Comparison of ENCODE assay signal across 8 mouse cellular contexts in the genomic region with DNA sequence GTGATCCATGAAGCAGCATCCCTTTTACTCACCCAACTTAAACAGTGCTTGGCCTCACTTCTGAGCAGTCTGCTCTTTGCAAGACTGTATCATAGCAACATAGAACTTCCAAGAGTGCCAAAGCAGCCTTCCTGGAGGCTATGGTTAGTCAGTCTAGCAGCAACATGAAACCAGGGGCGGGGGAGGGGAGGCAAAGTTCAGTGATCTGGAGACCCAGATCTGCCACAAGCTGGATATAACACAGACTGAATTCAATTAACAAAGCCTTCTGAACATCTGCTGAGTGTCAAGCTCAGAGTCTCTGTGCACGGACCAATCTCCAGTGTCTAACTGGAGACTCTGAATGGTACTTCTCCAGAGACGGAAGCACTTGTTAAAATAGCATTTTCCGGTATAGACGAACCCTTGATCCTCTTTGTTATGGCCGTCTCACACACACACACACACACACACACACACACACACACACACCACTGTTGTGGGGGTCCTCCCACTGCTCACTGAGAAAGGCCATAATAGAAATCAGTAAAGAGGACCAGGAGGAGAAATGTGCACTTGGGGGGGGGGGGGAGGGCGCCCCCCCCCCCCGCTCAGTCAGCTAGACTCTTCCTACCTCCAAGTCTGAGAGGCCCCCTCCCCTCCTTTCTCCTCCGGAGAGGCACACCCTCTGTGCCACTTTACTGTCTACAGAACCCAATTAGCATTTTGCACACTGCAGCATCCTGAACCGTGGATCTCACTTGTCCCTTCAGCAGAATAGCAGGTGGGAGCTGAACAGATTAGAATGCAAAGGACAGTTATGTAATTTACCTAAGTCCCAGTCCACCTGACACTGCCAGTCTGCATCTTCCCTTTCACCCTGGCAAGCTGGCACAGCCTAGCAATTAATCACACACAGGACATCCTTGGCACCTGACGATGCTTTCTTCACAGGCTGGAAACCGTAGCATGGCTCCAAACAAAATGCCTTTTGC.
DNase-seq lines count a peak whose midpoint lies in the region; ATAC-seq lines count a peak whose summit lies in the region.

No protein-coding gene starts in this region.

- ATAC-seq in hindbrain, embryonic 15.5 days (ENCODE audit: low FRiP score, low read depth): peak; percentile 85
- ATAC-seq in midbrain, embryonic 14.5 days (ENCODE audit: low FRiP score, low TSS enrichment): peak; percentile 72

- H3K27ac ChIP-seq in hindbrain, embryonic 15.5 days (replicated peaks): peak overlapping the region; percentile 64
- peak overlapping the region; percentile 20; the same call in 1 of the 2 replicates for H3K27ac ChIP-seq in midbrain, embryonic 14.5 days (replicated peaks; ENCODE audit: low read depth, low read length)

- whole genome bisulfite sequencing in hindbrain, embryonic 15.5 days: 27% methylated on average over 11 of the region's 12 CpGs
- 23% methylated on average over 11 of the region's 12 CpGs for WGBS in midbrain, embryonic 14.5 days

- peaks cover 18% of the 10 kb centered on the region for H3K4me1 ChIP-seq in hindbrain, embryonic 15.5 days (replicated peaks)
- H3K4me1 ChIP-seq in midbrain, embryonic 14.5 days (ENCODE audit: control insufficient read depth, insufficient read depth, low read length): peaks cover 10% of the 10 kb centered on the region

- no peak overlapping the region for H3K4me3 ChIP-seq in hindbrain, embryonic 15.5 days
- no peak overlapping the region for H3K4me3 ChIP-seq in midbrain, embryonic 14.5 days (replicated peaks; ENCODE audit: low read depth, low read length)

- no peaks in the 10 kb centered on the region for H3K9me3 ChIP-seq in hindbrain, embryonic 15.5 days
- H3K9me3 ChIP-seq in midbrain, embryonic 14.5 days (ENCODE audit: control insufficient read depth, low read length): no peaks in the 10 kb centered on the region

- H3K4me2 ChIP-seq in hindbrain, embryonic 15.5 days: peak overlapping the region; percentile 26
- peak overlapping the region; percentile 25 for H3K4me2 ChIP-seq in midbrain, embryonic 14.5 days (ENCODE audit: low read length)

- no peaks in the 10 kb centered on the region for H3K27me3 ChIP-seq in hindbrain, embryonic 15.5 days
- H3K27me3 ChIP-seq in midbrain, embryonic 14.5 days (ENCODE audit: control insufficient read depth, insufficient read depth, low read length): no peaks in the 10 kb centered on the region

- no peaks in the 10 kb centered on the region for H3K36me3 ChIP-seq in hindbrain, embryonic 15.5 days
- no peaks in the 10 kb centered on the region for H3K36me3 ChIP-seq in midbrain, embryonic 14.5 days (ENCODE audit: control insufficient read depth, insufficient read depth, low read length)

- peak; percentile 8 to 20 for DNase-seq in left cerebral cortex, adult 9 months (ENCODE audit: low spot score in 2 of 2)
- DNase-seq in left cerebral cortex, adult 8-10 months (ENCODE audit: low spot score in 2 of 2): no peak
- peak; percentile 72 for DNase-seq in embryo, embryonic 10 days (ENCODE audit: low spot score)
- peak; percentile 69 for DNase-seq in midbrain, embryonic 14.5 days
- DNase-seq in layer of hippocampus, adult 8-10 months (ENCODE audit: low spot score in 2 of 2): no peak
- DNase-seq in thymus, postnatal 14 days: no peak
- no peak for DNase-seq in thymus, postnatal 36 days

- no peak overlapping the region for H3K9ac ChIP-seq in hindbrain, embryonic 15.5 days
- H3K9ac ChIP-seq in midbrain, embryonic 14.5 days (replicated peaks; ENCODE audit: low read length): no peak overlapping the region

Comparison
In these comparisons a context has a peak if more than half of its experiments do, and no peak if none do; other contexts are left out.
1. DNase-seq: peak in left cerebral cortex, adult 9 months (2 of 2), embryo, embryonic 10 days (single experiment) and midbrain, embryonic 14.5 days (single experiment); none in left cerebral cortex, adult 8-10 months (0 of 2), layer of hippocampus, adult 8-10 months (0 of 2), thymus, postnatal 14 days (single experiment) and thymus, postnatal 36 days (0 of 2).